Mouse (Mus musculus) heart, postnatal 10 days (tissue): ENCODE data around the gene Elp5. TPM values are rescaled to one million over a fixed set of nuclear protein-coding genes. Genes with fewer than 3 reads are reported as not detected.
"Not testable (repeated sequence)": the region's sequence is repeated elsewhere in the genome, so short reads cannot be mapped to it uniquely, and the experiment has no call there.

Experiments
- DNase-seq, 2 experiments: peaks; one replicate each; pipeline ENCODE4 v3.0.0; 2021
- intact Hi-C: fragments of 180-260 bp; cut with DNase I; formaldehyde crosslinking; loops from one replicate; pipeline ENCODE4 v1.15.1; 2025
- total RNA-seq, 2 experiments: library from RNA; stranded (reverse); gene quantifications; 2 replicates each; pipeline ENCODE4 v1.2.3; 2021

The Elp5 gene
- total RNA-seq, 2 experiments from 2014 or later = 60.7 to 64.6 TPM

GRCm38 (mm10) chr11:69966006-69966859 lies 16.1 kb downstream of the Elp5 start:
- DNase-seq = peak; percentile 44 to 48
- intact Hi-C loops = no loop called here

- DNase-seq = no peak
- intact Hi-C loops = no loop called here
Observed at GRCm38 (mm10) chr11:69965271-69966005, 16.9 kb downstream of the Elp5 start.

- intact Hi-C loops = no loop called here
- no peak for DNase-seq
Observed at GRCm38 (mm10) chr11:69964650-69965270, 17.6 kb downstream of the Elp5 start, which contains the start of gene Cldn7. Gene Cldn7, plus strand, starts transcription at chr11:69964779.

GRCm38 (mm10) chr11:69961841-69962240 lies 20.5 kb downstream of the Elp5 start:
- DNase-seq = no peak
- intact Hi-C loops = no loop called here

GRCm38 (mm10) chr11:69960616-69961015 lies 21.7 kb downstream of the Elp5 start:
- intact Hi-C loops = no loop called here
- peak in 1 of 2 experiments; percentile 20 for DNase-seq

GRCm38 (mm10) chr11:69956218-69956617 lies 26.1 kb downstream of the Elp5 start:
- intact Hi-C loops = loop anchor here (2.0 kb wide), 1 partner anchor 19 kb away; no protein-coding TSS in a partner anchor
- DNase-seq = no peak

GRCm38 (mm10) chr11:69955618-69956017 lies 26.7 kb downstream of the Elp5 start:
- not testable (repeated sequence) for DNase-seq
- intact Hi-C loops = loop anchor here (2.0 kb wide), 1 partner anchor 19 kb away; no protein-coding TSS in a partner anchor

- DNase-seq = no peak
- intact Hi-C loops = no loop called here
Observed at GRCm38 (mm10) chr11:69953267-69953915, 28.9 kb downstream of the Elp5 start.

- no peak for DNase-seq
- intact Hi-C loops = no loop called here
Observed at GRCm38 (mm10) chr11:69952274-69952673, 30.0 kb downstream of the Elp5 start.

GRCm38 (mm10) chr11:69950807-69951459 lies 31.4 kb downstream of the Elp5 start:
- intact Hi-C loops = no loop called here
- no peak for DNase-seq

- intact Hi-C loops = loop anchor here (1.0 kb wide), 2 partner anchors 14 to 68 kb away; no protein-coding TSS in a partner anchor
- peak; percentile 93 to 97 for DNase-seq
Observed at GRCm38 (mm10) chr11:69948763-69949150, 33.6 kb downstream of the Elp5 start.

- peak; percentile 97 for DNase-seq
- intact Hi-C loops = loop anchor here (1.0 kb wide), 1 partner anchor 14 kb away; no protein-coding TSS in a partner anchor
Observed at GRCm38 (mm10) chr11:69948066-69948762, 34.1 kb downstream of the Elp5 start, which contains the start of gene Slc2a4. Gene Slc2a4, minus strand, starts transcription at chr11:69948188.

- DNase-seq = peak; percentile 79 to 82
- intact Hi-C loops = loop anchor here (1.0 kb wide), 1 partner anchor 13 kb away; no protein-coding TSS in a partner anchor
Observed at GRCm38 (mm10) chr11:69947337-69948065, 34.8 kb downstream of the Elp5 start.

- DNase-seq = no peak
- intact Hi-C loops = no loop called here
Observed at GRCm38 (mm10) chr11:69945997-69946891, 36.1 kb downstream of the Elp5 start.

GRCm38 (mm10) chr11:69945216-69945615 lies 37.1 kb downstream of the Elp5 start:
- DNase-seq = no peak
- intact Hi-C loops = no loop called here

GRCm38 (mm10) chr11:69940962-69941361 lies 41.4 kb downstream of the Elp5 start:
- intact Hi-C loops = no loop called here
- DNase-seq = no peak

GRCm38 (mm10) chr11:69939731-69940130 lies 42.6 kb downstream of the Elp5 start:
- DNase-seq = no peak
- intact Hi-C loops = no loop called here
